Mouse (Mus musculus): Measurements from ENCODE around the gene Cdkn3. TPM values are rescaled to one million over a fixed set of nuclear protein-coding genes. Genes with fewer than 3 reads are reported as not detected.

Cdkn3 gene
- total and polyA plus RNA-seq, 2 experiments from 2014 or later: 0.71 to 5.9 TPM

DNA sequence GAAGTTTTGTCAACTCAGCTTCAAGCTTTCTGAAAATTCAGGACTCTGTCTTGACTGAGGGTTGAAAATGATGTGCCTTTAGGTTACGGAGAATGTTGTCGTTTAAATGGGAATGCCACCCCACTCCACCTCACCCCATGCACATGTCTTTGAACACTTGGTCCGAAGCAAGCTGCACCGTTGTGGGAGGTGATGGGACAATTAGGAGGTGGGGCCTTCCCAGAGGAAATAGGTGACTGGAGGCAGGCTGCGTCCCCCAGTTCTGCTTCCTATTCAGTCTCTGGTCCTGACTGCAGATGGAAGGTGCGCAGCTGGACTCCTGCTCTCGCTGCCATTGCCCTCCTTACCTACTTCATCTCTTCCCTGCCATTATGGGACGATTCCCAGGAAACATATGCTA, 4.5 kb upstream of the Cdkn3 start:
- ATAC-seq (ENCODE audit: low FRiP score): no peak
- 96% methylated on average over 8 of the region's 8 CpGs for WGBS

GRCm38 (mm10) chr14:46757736-46758135, 2.6 kb upstream of the Cdkn3 start:
- Histone ChIP-seq H3K4me2 (ENCODE audit: low read depth, low read length, poor library complexity, severe bottlenecking) (no peak overlapping the region), H3K36me3 (ENCODE audit: insufficient read depth, low read length) (no peaks in the 10 kb centered on the region), H3K4me1 (ENCODE audit: insufficient read depth, low read length) (no peaks in the 10 kb centered on the region; the same call in 1 of the 2 replicates), H3K9me3 (ENCODE audit: low read length) (no peaks in the 10 kb centered on the region), H3K27me3 (ENCODE audit: insufficient read depth, low read length) (no peaks in the 10 kb centered on the region), H3K9ac (replicated peaks; ENCODE audit: low read length, poor library complexity, severe bottlenecking) (no peak overlapping the region), H3K27ac (ENCODE audit: low read depth, low read length) (no peak overlapping the region), H3K4me3 (ENCODE audit: low read depth, low read length) (no peak overlapping the region)
- TF ChIP-seq CTCF (IDR thresholded peaks at IDR 0.05): no peak
- no peak for ATAC-seq (ENCODE audit: low FRiP score)
- DNase-seq (ENCODE audit: low spot score): no peak
- 62% methylated on average over 9 of the region's 9 CpGs for WGBS

More for the DNA sequence above, 4.5 kb upstream of the Cdkn3 start:
- no peaks in the 10 kb centered on the region for H3K27me3 ChIP-seq (ENCODE audit: insufficient read depth, low read length)
- no peaks in the 10 kb centered on the region for H3K4me1 ChIP-seq (ENCODE audit: insufficient read depth, low read length)
- no peaks in the 10 kb centered on the region for H3K9me3 ChIP-seq (ENCODE audit: low read length)
- no peaks in the 10 kb centered on the region for H3K36me3 ChIP-seq (ENCODE audit: insufficient read depth, low read length)
- H3K9ac ChIP-seq (replicated peaks; ENCODE audit: low read length, poor library complexity, severe bottlenecking): no peak overlapping the region
- no peak for DNase-seq (ENCODE audit: low spot score)
- TF ChIP-seq CTCF (IDR thresholded peaks at IDR 0.05): no peak
- H3K4me2 ChIP-seq (ENCODE audit: low read depth, low read length, poor library complexity, severe bottlenecking): no peak overlapping the region
- H3K27ac ChIP-seq (ENCODE audit: low read depth, low read length): no peak overlapping the region
- no peak overlapping the region for H3K4me3 ChIP-seq (ENCODE audit: low read depth, low read length)

DNA sequence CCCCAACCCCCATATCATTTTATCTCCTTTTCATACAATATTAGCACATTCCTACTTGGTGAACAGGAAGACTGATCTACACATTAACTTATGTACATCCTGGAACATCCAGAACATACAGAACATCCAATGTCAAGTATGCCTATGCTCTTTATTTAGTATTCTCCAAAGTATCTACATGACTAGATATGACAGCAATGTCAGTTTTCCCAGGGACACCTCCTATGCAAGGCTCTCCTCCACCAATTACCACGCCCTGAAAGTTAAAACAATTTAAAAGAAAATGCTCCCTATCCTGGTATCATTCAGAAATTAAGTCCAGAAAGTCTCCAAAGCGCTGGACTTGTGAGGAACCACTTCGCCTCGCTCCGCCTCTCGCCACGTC, 379 bp upstream of the Cdkn3 start:
- Histone ChIP-seq H3K4me3 (ENCODE audit: low read depth, low read length) (peak overlapping the region; percentile 76), H3K9ac (replicated peaks; ENCODE audit: low read length, poor library complexity, severe bottlenecking) (no peak overlapping the region), H3K27ac (ENCODE audit: low read depth, low read length) (no peak overlapping the region), H3K36me3 (ENCODE audit: insufficient read depth, low read length) (no peaks in the 10 kb centered on the region), H3K4me2 (ENCODE audit: low read depth, low read length, poor library complexity, severe bottlenecking) (peak overlapping the region; percentile 92), H3K27me3 (ENCODE audit: insufficient read depth, low read length) (no peaks in the 10 kb centered on the region), H3K9me3 (ENCODE audit: low read length) (no peaks in the 10 kb centered on the region), H3K4me1 (ENCODE audit: insufficient read depth, low read length) (no peaks in the 10 kb centered on the region; the same call in 1 of the 2 replicates)
- ATAC-seq (ENCODE audit: low FRiP score) (no peak; the same call in none of the 2 replicates), DNase-seq (ENCODE audit: low spot score) (no peak)
- TF ChIP-seq CTCF (IDR thresholded peaks at IDR 0.05): no peak
- 3% methylated on average over 7 of the region's 7 CpGs for WGBS

- no peak; the same call in 1 of the 2 replicates for ATAC-seq (ENCODE audit: low FRiP score)
- no peaks in the 10 kb centered on the region for H3K36me3 ChIP-seq (ENCODE audit: insufficient read depth, low read length)
- peak overlapping the region; percentile 78 for H3K9ac ChIP-seq (replicated peaks; ENCODE audit: low read length, poor library complexity, severe bottlenecking)
- no peak for TF ChIP-seq CTCF (IDR thresholded peaks at IDR 0.05)
- peak overlapping the region; percentile 76 for H3K4me3 ChIP-seq (ENCODE audit: low read depth, low read length)
- H3K9me3 ChIP-seq (ENCODE audit: low read length): no peaks in the 10 kb centered on the region
- no peaks in the 10 kb centered on the region for H3K27me3 ChIP-seq (ENCODE audit: insufficient read depth, low read length)
- H3K4me1 ChIP-seq (ENCODE audit: insufficient read depth, low read length): no peaks in the 10 kb centered on the region; the same call in 1 of the 2 replicates
- peak overlapping the region; percentile 92 for H3K4me2 ChIP-seq (ENCODE audit: low read depth, low read length, poor library complexity, severe bottlenecking)
- no peak for DNase-seq (ENCODE audit: low spot score)
- 45% methylated on average over 6 of the region's 6 CpGs for WGBS
- no peak overlapping the region for H3K27ac ChIP-seq (ENCODE audit: low read depth, low read length)
Measured at GRCm38 (mm10) chr14:46761186-46761585, 845 bp downstream of the Cdkn3 start.

DNA sequence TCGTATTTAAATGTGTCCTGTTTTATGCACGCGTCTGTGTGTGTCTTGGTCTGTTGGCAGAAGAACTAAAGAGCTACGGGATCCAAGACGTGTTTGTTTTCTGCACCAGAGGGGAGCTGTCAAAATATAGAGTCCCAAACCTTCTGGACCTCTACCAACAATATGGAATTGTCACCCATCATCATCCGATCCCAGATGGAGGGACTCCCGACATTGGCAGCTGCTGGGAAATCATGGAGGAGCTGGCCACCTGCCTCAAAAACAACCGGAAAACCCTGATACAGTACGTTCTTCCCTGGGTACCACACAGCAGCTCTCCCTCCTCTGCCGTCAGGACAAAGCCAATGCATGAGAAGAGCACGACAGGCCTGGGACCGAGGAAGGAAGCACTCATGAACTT, 6.8 kb downstream of the Cdkn3 start:
- H3K4me2 ChIP-seq (ENCODE audit: low read depth, low read length, poor library complexity, severe bottlenecking): no peak overlapping the region
- H3K9ac ChIP-seq (replicated peaks; ENCODE audit: low read length, poor library complexity, severe bottlenecking): no peak overlapping the region
- peaks cover 19% of the 10 kb centered on the region for H3K36me3 ChIP-seq (ENCODE audit: insufficient read depth, low read length)
- no peak overlapping the region for H3K4me3 ChIP-seq (ENCODE audit: low read depth, low read length)
- DNase-seq (ENCODE audit: low spot score) (no peak), ATAC-seq (ENCODE audit: low FRiP score) (no peak)
- WGBS: 82% methylated on average over 12 of the region's 12 CpGs
- no peak overlapping the region for H3K27ac ChIP-seq (ENCODE audit: low read depth, low read length)
- no peaks in the 10 kb centered on the region for H3K9me3 ChIP-seq (ENCODE audit: low read length)
- TF ChIP-seq CTCF (IDR thresholded peaks at IDR 0.05): no peak
- no peaks in the 10 kb centered on the region for H3K4me1 ChIP-seq (ENCODE audit: insufficient read depth, low read length)
- H3K27me3 ChIP-seq (ENCODE audit: insufficient read depth, low read length): no peaks in the 10 kb centered on the region

DNA sequence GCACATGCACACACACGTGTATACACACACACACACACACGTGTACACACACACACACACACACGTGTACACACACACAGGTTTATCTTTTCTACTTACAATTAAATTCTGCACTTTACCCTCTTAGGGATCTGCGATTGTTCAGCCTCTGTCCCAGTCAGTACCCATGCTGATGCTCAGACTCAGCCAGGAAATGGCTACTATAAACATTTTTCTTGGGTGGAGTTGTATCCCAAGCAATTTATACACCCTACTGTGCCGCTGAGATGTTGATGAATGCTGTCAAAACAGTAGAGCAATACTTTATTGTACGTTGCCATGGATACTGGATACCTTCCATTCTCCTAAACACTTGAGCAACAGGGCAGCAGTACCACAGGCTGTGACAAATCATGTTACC, 9.7 kb downstream of the Cdkn3 start:
- Histone ChIP-seq H3K4me2 (ENCODE audit: low read depth, low read length, poor library complexity, severe bottlenecking) (no peak overlapping the region), H3K4me3 (ENCODE audit: low read depth, low read length) (no peak overlapping the region), H3K36me3 (ENCODE audit: insufficient read depth, low read length) (peaks cover 28% of the 10 kb centered on the region), H3K9me3 (ENCODE audit: low read length) (no peaks in the 10 kb centered on the region), H3K9ac (replicated peaks; ENCODE audit: low read length, poor library complexity, severe bottlenecking) (no peak overlapping the region), H3K27ac (ENCODE audit: low read depth, low read length) (no peak overlapping the region), H3K4me1 (ENCODE audit: insufficient read depth, low read length) (no peaks in the 10 kb centered on the region), H3K27me3 (ENCODE audit: insufficient read depth, low read length) (no peaks in the 10 kb centered on the region)
- no peak for DNase-seq (ENCODE audit: low spot score)
- ATAC-seq (ENCODE audit: low FRiP score): no peak
- TF ChIP-seq CTCF (IDR thresholded peaks at IDR 0.05): no peak
- 88% methylated on average over 6 of the region's 6 CpGs for WGBS
